Mouse (Mus musculus): ENCODE measurements at regions not wholly inside any gene's neighbourhood (a gene's known extent, or its start where the extent isn't known, plus 50 kb on each side); places are given as distances from the start of the nearest gene placed in this dataset.

GRCm38 (mm10) chr2:92544364-92545151, 54.9 kb upstream of the Chst1 start:
- DNase-seq = no peak

- no peak for DNase-seq
Observed at GRCm38 (mm10) chr2:92540841-92541240, 58.7 kb upstream of the Chst1 start.

GRCm38 (mm10) chr2:92531996-92532395, 67.5 kb upstream of the Chst1 start:
- DNase-seq = no peak

- no peak for DNase-seq
Observed at GRCm38 (mm10) chr2:92530677-92531076, 68.8 kb upstream of the Chst1 start.

GRCm38 (mm10) chr2:92529670-92530322, 69.5 kb upstream of the Slc35c1 start:
- DNase-seq = no peak

GRCm38 (mm10) chr2:92529071-92529641, 68.8 kb upstream of the Slc35c1 start:
- DNase-seq = peak; percentile 86

- DNase-seq = peak; percentile 19
Observed at GRCm38 (mm10) chr2:92528119-92528830, 67.9 kb upstream of the Slc35c1 start.

- DNase-seq = no peak
Observed at GRCm38 (mm10) chr2:92526676-92527395, 66.5 kb upstream of the Slc35c1 start.

GRCm38 (mm10) chr2:92525628-92526027, 65.3 kb upstream of the Slc35c1 start:
- no peak for DNase-seq

GRCm38 (mm10) chr2:92525062-92525623, 64.8 kb upstream of the Slc35c1 start:
- no peak for DNase-seq

GRCm38 (mm10) chr2:92524346-92524905, 64.1 kb upstream of the Slc35c1 start:
- DNase-seq = peak; percentile 37

- no peak for DNase-seq
Observed at GRCm38 (mm10) chr2:92523321-92523895, 63.1 kb upstream of the Slc35c1 start.

GRCm38 (mm10) chr2:92521527-92521926, 61.2 kb upstream of the Slc35c1 start:
- DNase-seq = peak; percentile 66

- DNase-seq = no peak
Observed at GRCm38 (mm10) chr2:92519396-92519795, 59.1 kb upstream of the Slc35c1 start.

GRCm38 (mm10) chr2:92518891-92519290, 58.6 kb upstream of the Slc35c1 start:
- no peak for DNase-seq

GRCm38 (mm10) chr2:92514961-92515360, 54.6 kb upstream of the Slc35c1 start:
- DNase-seq = no peak

- DNase-seq = no peak
Observed at GRCm38 (mm10) chr2:92511771-92512744, 51.7 kb upstream of the Slc35c1 start.

Data from kidney, adult 11 months (tissue).